Mouse (Mus musculus) G1E-ER4 (cell line): ENCODE measurements around the gene Gm11011. TPM values are rescaled to one million over a fixed set of nuclear protein-coding genes. Genes with fewer than 3 reads are reported as not detected.
"Not testable (repeated sequence)": the region's sequence is repeated elsewhere in the genome, so short reads cannot be mapped to it uniquely, and the experiment has no call there.

Experiments
- GATA1 ChIP-seq: IDR thresholded peaks from one replicate; pipeline ENCODE4 v1.8.0; 2012; ENCODE audit warnings: low read length, inconsistent platforms
- polyA plus RNA-seq: library from polyadenylated mRNA; stranded (reverse); fragments of >175 nt; gene quantifications from 2 replicates; pipeline ENCODE4 v1.2.3, GENCODE M21; 2012

The Gm11011 gene
- not detected in 2 replicates for polyA plus RNA-seq

GRCm38 (mm10) chr2:169587645-169588044 is at the start of gene Gm11011:
Gene Gm11011, minus strand, starts transcription at chr2:169587745.
- not testable (repeated sequence) for TF ChIP-seq GATA1

DNA sequence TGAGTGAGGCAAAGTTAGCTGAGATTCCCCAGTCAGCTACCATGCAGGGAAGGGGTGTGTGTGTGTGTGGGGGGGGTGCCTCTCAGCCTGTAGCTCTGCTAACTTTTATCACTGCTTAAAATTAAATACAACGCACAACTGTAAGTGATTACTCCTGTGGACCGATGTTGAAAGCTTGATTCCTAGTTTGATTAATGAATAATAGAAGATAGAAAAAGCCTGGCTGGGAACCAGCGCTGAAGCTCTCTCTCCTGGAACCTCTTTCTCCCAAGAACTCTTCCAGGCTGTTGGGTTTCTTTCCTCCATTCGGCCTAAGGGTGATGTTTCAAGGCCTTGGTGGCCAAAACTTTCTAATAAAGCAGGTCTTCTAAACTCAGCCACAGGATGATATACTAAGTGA is 48.9 kb upstream of the Gm11011 start:
- TF ChIP-seq GATA1 = no peak

DNA sequence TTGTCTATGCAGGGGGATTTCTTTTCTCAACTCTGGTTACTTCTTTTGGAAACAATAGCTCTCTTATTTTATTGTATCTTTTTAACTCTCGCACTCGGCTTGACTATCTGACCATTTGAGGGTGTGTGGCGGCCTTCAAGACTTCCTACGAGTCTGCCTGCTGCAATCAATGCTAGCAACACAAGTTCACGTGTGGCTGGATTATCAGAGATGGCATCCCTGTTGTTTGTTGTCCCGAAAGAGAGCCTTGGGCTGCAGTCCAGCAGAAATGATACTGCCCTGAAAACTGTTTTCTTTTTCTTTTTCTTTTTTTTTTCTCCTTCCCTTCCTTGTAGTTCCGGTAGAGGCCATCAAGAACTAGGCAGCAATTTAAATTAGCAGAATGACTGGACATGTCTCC is 47.9 kb upstream of the Gm11011 start:
- no peak for TF ChIP-seq GATA1

DNA sequence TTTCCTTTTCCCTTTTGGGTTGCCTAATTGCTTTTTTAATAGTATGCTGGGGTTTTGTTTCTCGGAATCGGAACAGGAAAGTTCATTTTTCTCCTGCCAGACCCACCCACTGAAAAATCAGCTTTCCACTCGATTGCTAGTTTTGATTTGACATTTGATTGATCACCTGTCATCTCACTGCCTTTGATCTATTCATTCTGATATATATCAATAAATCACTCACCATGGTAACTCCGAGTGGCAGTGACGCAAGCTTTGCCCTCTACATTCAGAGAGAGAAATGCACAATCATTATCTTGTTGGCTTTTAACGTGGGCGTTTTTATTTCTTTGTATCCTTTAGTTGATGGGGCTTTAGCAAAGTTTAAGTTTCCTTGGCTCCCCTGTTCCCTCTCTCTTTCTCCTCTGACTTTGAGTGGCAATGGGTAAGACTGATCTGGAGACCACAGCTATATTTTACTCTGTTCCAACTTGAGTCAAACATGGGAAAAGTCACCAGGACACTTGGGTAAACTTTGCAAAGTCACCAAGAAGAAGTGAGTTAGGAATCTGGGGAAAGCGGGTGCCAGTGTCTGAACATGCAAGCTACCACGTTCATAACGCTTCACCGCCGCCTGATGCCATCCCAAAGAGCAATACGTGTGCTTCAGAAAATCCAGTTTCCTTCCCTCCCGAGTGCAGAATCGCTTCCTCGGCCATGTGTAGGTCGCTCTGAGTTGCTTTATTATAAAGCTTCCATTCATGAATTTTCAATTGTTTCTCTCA is 47.3 kb upstream of the Gm11011 start:
- TF ChIP-seq GATA1 = no peak

- no peak for TF ChIP-seq GATA1
Measured at GRCm38 (mm10) chr2:169633491-169634289, 46.1 kb upstream of the Gm11011 start.

- no peak for TF ChIP-seq GATA1
Measured at GRCm38 (mm10) chr2:169632338-169633151, 45.0 kb upstream of the Gm11011 start, which contains the start of gene Tshz2. Gene Tshz2, plus strand, starts transcription at chr2:169633013.

- TF ChIP-seq GATA1 = no peak
Measured at GRCm38 (mm10) chr2:169630070-169630469, 42.5 kb upstream of the Gm11011 start.

- no peak for TF ChIP-seq GATA1
Measured at GRCm38 (mm10) chr2:169621201-169621710, 33.7 kb upstream of the Gm11011 start.

- TF ChIP-seq GATA1 = no peak
Measured at GRCm38 (mm10) chr2:169615998-169616397, 28.5 kb upstream of the Gm11011 start.

DNA sequence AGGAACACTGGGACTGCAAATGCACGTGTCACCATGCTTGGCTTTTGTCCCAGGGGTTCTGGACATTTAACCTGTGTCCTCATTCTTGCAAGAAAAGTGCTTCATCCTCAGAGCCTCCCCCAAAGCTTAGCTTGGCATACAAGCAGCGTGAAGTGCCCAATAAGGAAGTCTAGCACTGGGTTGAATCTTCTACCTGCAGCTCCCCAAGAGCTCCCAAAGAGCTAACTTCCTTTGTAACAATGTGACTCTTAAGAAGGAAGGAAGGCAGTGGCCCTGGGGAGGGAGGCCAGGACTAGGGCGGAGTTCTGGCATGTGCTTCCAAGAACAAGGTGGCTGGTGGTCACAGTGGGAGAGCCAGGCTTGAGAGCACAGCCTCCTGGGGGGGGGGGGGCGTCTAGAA is 27.1 kb upstream of the Gm11011 start:
- no peak for TF ChIP-seq GATA1

GRCm38 (mm10) chr2:169611557-169611956 is 24.0 kb upstream of the Gm11011 start:
- TF ChIP-seq GATA1 = no peak

GRCm38 (mm10) chr2:169610882-169611281 is 23.3 kb upstream of the Gm11011 start:
- no peak for TF ChIP-seq GATA1

DNA sequence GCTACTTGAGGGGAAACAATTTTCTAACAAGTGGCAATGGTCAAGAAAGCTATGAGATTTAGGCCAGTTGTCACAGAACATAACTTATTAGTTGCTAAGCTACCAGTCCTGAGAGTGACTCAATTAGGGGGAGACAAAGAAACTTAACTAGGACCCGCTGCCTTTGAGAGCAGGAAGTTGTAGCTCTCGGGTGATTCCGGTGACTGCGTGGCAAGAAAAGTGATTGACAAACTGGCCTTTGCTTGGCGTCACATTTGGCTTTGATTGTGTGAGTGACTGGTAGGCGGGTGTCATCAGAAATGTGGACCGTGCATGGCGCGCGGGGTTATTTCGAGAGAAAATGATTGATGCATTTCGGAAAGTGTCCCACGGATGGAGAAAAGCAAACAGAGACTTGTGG is 22.4 kb upstream of the Gm11011 start:
- TF ChIP-seq GATA1 = no peak

DNA sequence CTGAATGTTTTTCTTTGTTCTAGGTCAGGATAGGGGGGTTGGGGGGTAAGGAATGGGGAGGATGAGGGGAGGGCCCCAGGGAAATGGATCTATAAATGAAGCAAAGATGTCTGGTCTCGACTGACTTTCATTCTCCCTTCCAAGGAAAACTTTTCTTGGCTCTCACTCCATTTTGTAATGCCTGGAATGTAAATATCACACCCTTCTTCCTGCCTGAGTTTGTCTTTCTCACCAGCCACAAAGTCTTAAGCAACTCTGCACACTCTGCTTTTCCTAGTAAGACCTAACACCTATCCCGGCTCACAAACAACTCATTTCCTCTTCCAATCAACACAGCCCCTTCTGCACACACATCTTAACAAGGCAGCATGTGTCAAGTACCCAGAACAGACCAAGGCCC is 20.2 kb upstream of the Gm11011 start:
- TF ChIP-seq GATA1 = no peak

- TF ChIP-seq GATA1 = no peak
Measured at GRCm38 (mm10) chr2:169606901-169607678, 19.5 kb upstream of the Gm11011 start.
